Mouse (Mus musculus) liver, embryonic 14.5 days (tissue): ENCODE data around the gene Fam227b. TPM values are rescaled to one million over a fixed set of nuclear protein-coding genes. Genes with fewer than 3 reads are reported as not detected.

Experiments used
- ATAC-seq: fragments of 200-750 bp; cut with Nextera tagmentation; 2 replicates; pipeline ENCODE4 v1.8.0; 2017; ENCODE audit warnings: moderate number of reproducible peaks, mild to moderate bottlenecking, moderate library complexity; ENCODE audit not compliant: insufficient read depth
- DNase-seq, 3 experiments: peaks; one replicate each; pipeline ENCODE4 v3.0.0-alpha.2; 2012 to 2013; ENCODE audit warnings: low read depth in 3 of 3, low spot score in 3 of 3
- H3K27ac ChIP-seq: fragments of 300-500 bp; sonication (generic); 2 replicates; pipeline ENCODE4 v1.5.1; 2014; ENCODE audit warnings: moderate library complexity, mild to moderate bottlenecking, control low read depth, inconsistent platforms
- H3K27me3 ChIP-seq: fragments of 300-500 bp; sonication (generic); 2 replicates; pipeline ENCODE4 v1.6.1; 2014; ENCODE audit warnings: mild to moderate bottlenecking, low read length, moderate library complexity; ENCODE audit not compliant: control insufficient read depth, insufficient read depth
- H3K36me3 ChIP-seq: fragments of 300-500 bp; sonication (generic); replicated peaks from 2 replicates; pipeline ENCODE4 v1.6.1; 2014; ENCODE audit warnings: low read depth; ENCODE audit not compliant: control insufficient read depth, insufficient read depth
- H3K4me1 ChIP-seq, 2 experiments: fragments of 200-500 bp in 1 of 2; fragments of 300-500 bp in 1 of 2; sonication (generic) in 1 of 2; replicated peaks; 2 replicates each; pipeline ENCODE4 v1.6.1; 2012 to 2014; ENCODE audit warnings: antibody characterized with exemption in 1 of 2, inconsistent platforms in 1 of 2, low read length in 1 of 2; ENCODE audit not compliant: control insufficient read depth in 2 of 2, insufficient read depth in 2 of 2
- H3K4me2 ChIP-seq: fragments of 300-500 bp; sonication (generic); 2 replicates; pipeline ENCODE4 v1.6.1; 2014; ENCODE audit warnings: low read depth, mild to moderate bottlenecking, control low read depth, moderate library complexity
- H3K4me3 ChIP-seq, 2 experiments: fragments of 200-500 bp in 1 of 2; fragments of 300-500 bp in 1 of 2; sonication (generic) in 1 of 2; 2 replicates each; pipeline ENCODE4 v1.5.1; 2012 to 2014; ENCODE audit warnings: low read depth in 2 of 2, low read length in 2 of 2, mild to moderate bottlenecking in 2 of 2, control low read depth in 1 of 2, inconsistent platforms in 1 of 2, moderate library complexity in 1 of 2; ENCODE audit not compliant: insufficient read depth in 1 of 2
- H3K9ac ChIP-seq: fragments of 300-500 bp; sonication (generic); replicated peaks from 2 replicates; pipeline ENCODE4 v1.6.1; 2014; ENCODE audit warnings: mild to moderate bottlenecking, control low read depth, moderate library complexity
- H3K9me3 ChIP-seq: fragments of 300-500 bp; sonication (generic); 2 replicates; pipeline ENCODE4 v1.6.1; 2016; ENCODE audit warnings: low read length, mixed read lengths; ENCODE audit not compliant: control insufficient read depth
- CTCF ChIP-seq: IDR thresholded peaks from 2 replicates; pipeline ENCODE4 v1.5.1; 2016; ENCODE audit warnings: antibody characterized with exemption, low read depth, control low read depth
- EP300 ChIP-seq: IDR thresholded peaks from 2 replicates; pipeline ENCODE4 v1.6.1; 2016; ENCODE audit warnings: antibody characterized with exemption, low read depth
- WGBS: fragments of 180-500 bp; shearing (Covaris S2); extraction: QIAGEN DNeasy Blood & Tissue Kit; methylation state at CpG from one replicate; pipeline ENCODE4 v1.1.7; 2014; ENCODE audit not compliant: insufficient replicate concordance; 5-methylcytosine and 5-hydroxymethylcytosine counted together
- polyA plus RNA-seq, 2 experiments: library from polyadenylated mRNA; depleted of rRNA in 1 of 2; stranded (reverse) in 1 of 2; unstranded in 1 of 2; fragments of >200 nt; fragmentation: Nextera tagmentation in 1 of 2; extraction: Ambion mirVana in 1 of 2; gene quantifications; 2 replicates each; pipeline versions ENCODE4 v1.2.1 to v1.2.3; 2012 to 2014

The Fam227b gene
- polyA plus RNA-seq, 2 experiments = not detected

GRCm38 (mm10) chr2:125948195-125948594 lies 203.6 kb downstream of the Fam227b start:
- Histone ChIP-seq H3K9ac (no peak overlapping the region), H3K27ac (no peak overlapping the region), H3K4me1 (no peaks in the 10 kb centered on the region), H3K4me3 (no peak overlapping the region), H3K9me3 (no peaks in the 10 kb centered on the region), H3K27me3 (no peaks in the 10 kb centered on the region), H3K36me3 (no peaks in the 10 kb centered on the region), H3K4me2 (no peak overlapping the region)
- DNase-seq (no peak), ATAC-seq (no peak)
- TF ChIP-seq EP300 = no peak
- WGBS = 50% methylated on average over 2 of the region's 2 CpGs

DNA sequence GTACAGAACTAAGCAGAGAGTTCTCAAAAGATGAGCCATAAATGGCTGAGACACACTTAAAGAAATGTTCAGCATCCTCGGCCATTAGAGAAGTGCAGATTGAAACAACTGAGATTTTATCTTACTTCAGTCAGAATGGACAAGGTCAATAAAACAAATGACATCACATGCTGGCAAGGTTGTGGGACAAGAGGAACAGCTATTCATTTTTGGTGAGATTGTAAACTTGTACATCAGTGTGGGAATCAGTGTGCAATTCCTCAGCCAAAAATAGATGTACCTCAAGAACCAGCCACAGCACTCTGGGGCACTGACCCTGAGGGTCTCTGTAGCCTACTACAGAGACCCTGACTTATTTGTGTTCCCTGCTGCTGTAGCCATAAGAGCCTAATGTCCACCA lies 208.5 kb downstream of the Fam227b start:
- ATAC-seq (no peak), DNase-seq (no peak)
- H3K27me3 ChIP-seq = no peaks in the 10 kb centered on the region
- no peaks in the 10 kb centered on the region for H3K9me3 ChIP-seq
- WGBS = 54% methylated on average over 1 of the region's 1 CpGs
- H3K27ac ChIP-seq = no peak overlapping the region
- H3K4me3 ChIP-seq = no peak overlapping the region
- no peak overlapping the region for H3K4me2 ChIP-seq
- H3K9ac ChIP-seq = no peak overlapping the region
- 0 out of 4 replicates have a peak, but pooled peaks cover 0 to 2% of the 10 kb centered on the region in 2 experiments for H3K4me1 ChIP-seq
- H3K36me3 ChIP-seq = no peaks in the 10 kb centered on the region
- no peak for TF ChIP-seq CTCF
- no peak for TF ChIP-seq EP300

DNA sequence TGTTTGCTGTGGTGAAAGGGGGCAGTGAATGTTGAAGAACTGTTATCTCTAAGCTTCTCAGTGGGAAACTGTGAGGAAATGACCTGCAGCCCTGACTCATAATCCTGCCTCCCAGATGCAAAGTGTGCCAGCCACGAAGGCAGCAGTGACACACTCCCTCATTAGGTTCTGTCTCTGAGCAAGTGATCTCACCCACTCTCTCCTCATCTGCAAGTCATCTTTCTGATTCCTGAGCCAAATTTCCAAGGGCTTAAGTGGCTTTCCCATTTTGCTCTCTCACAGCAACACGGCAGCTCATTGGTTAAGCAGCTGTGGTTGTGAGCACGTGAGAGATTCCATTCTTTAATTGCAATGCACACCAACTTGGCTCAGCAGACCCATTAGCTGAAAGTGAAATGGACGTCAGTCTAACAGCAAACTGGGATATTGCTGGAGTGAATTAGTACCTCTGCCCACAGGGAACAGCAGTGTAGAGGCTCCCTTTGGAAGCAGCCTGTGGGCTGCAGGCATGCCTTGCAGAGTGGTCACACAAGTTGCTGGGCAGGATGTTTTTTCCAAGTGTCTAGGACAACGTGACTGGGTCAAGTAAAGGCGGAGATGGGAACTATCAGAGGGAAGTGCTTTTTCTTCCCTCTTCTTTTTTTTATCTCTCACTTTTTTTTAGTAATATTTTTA lies 210.6 kb downstream of the Fam227b start:
- 59% methylated on average over 6 of the region's 6 CpGs for whole genome bisulfite sequencing
- no peak for DNase-seq
- no peaks in the 10 kb centered on the region for H3K36me3 ChIP-seq

GRCm38 (mm10) chr2:125938993-125939642 lies 212.7 kb downstream of the Fam227b start:
- no peak for DNase-seq
- 73% methylated on average over 6 of the region's 6 CpGs for WGBS
- H3K9me3 ChIP-seq = no peaks in the 10 kb centered on the region
- no peak for ATAC-seq
- H3K4me3 ChIP-seq = no peak overlapping the region
- H3K36me3 ChIP-seq = no peaks in the 10 kb centered on the region
- H3K9ac ChIP-seq = no peak overlapping the region
- TF ChIP-seq EP300 (no peak), CTCF (no peak)
- H3K27me3 ChIP-seq = no peaks in the 10 kb centered on the region
- H3K27ac ChIP-seq = no peak overlapping the region
- no peak overlapping the region for H3K4me2 ChIP-seq
- H3K4me1 ChIP-seq = 0 out of 4 replicates have a peak, but pooled peaks cover 0 to 2% of the 10 kb centered on the region in 2 experiments

More for the DNA sequence above, 210.6 kb downstream of the Fam227b start:
- no peak overlapping the region for H3K4me3 ChIP-seq
- H3K4me2 ChIP-seq = no peak overlapping the region
- ATAC-seq = no peak
- H3K27ac ChIP-seq = no peak overlapping the region
- TF ChIP-seq EP300 (no peak), CTCF (no peak)
- no peaks in the 10 kb centered on the region for H3K9me3 ChIP-seq
- 0 out of 4 replicates have a peak, but pooled peaks cover 0 to 2% of the 10 kb centered on the region in 2 experiments for H3K4me1 ChIP-seq
- no peaks in the 10 kb centered on the region for H3K27me3 ChIP-seq
- no peak overlapping the region for H3K9ac ChIP-seq

DNA sequence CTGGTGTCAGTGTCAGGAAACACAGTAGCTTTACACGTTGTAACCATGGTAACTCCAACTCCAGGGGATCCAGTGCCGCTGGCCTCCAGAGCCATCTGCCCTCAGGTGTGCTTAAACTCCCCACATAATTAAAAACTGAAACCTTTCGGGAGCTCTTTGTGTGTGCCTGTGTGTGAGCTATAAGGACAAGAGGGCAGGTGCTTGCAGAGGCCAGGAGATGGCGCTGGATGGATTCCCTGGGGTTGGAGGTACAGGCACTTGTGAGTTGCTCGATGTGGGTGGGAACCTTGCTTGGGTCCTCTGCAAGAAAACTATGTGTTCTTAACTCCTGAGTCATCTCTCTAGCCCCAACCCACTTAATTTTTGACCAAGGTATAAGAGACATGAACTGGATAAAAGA lies 215.4 kb downstream of the Fam227b start:
- Histone ChIP-seq H3K27ac (no peak overlapping the region), H3K4me2 (no peak overlapping the region), H3K9ac (no peak overlapping the region), H3K4me3 (no peak overlapping the region), H3K36me3 (no peaks in the 10 kb centered on the region), H3K9me3 (no peaks in the 10 kb centered on the region), H3K4me1 (0 out of 4 replicates have a peak, but pooled peaks cover 0 to 2% of the 10 kb centered on the region in 2 experiments), H3K27me3 (no peaks in the 10 kb centered on the region)
- WGBS = 50% methylated on average over 5 of the region's 5 CpGs
- ATAC-seq = no peak
- TF ChIP-seq CTCF (peak; percentile 45; the same call in 1 of the 2 replicates), EP300 (no peak)
- DNase-seq = no peak
